Mouse (Mus musculus): ENCODE measurements around the gene Rnasel.

The Rnasel gene

DNA sequence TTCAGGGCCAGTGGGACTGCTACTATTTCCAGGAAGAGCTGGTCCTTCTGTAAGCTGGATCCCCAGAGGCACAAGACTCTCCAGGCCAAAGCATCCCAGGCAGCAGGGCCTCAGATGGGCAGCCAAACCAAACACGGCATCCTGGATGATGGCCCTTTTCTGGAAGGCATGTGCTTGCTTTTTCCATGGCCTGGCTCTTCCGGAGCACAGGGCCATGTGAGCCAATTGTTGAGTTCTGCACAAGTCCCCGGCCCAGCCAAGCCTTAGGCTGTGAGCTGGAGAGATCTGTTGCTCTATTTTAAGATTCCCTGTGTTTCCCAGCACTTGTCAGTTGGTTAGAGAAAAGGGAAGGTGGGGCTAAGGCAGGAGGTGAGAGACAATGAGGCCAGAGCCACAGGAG lies 18.6 kb upstream of the Rnasel start:
- in situ Hi-C loops (cut with MboI; ENCODE audit: low pct_unique_long_range_greater_than_20kb in 1 of 2, low sequenced_read_pairs in 2 of 2, unreplicated experiment in 1 of 2): no loop called here

GRCm38 (mm10) chr1:153733181-153733580 lies 16.0 kb upstream of the Rnasel start:
- in situ Hi-C loops (cut with MboI; ENCODE audit: low pct_unique_long_range_greater_than_20kb in 1 of 2, low sequenced_read_pairs in 2 of 2, unreplicated experiment in 1 of 2): no loop called here

DNA sequence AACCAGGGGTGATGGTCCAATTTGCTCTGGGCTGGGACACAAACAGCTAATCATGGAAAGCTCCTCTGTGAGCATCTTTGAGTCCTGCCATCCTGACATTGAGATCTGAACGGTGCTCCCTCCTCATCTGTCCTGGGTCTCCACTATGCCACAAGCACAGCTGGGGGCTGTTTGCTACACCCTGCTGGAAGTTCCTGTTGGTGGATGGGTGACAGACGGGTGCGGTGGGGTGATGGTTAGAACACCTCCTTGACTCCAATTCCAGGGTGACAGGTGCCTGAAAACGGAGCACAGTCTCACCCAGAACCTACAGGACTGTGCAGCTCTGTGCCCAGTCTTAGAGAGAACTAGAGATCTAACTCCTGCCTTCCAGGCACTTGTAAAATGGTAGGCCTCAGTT lies 14.4 kb upstream of the Rnasel start:
- in situ Hi-C loops (cut with MboI; ENCODE audit: low pct_unique_long_range_greater_than_20kb in 1 of 2, low sequenced_read_pairs in 2 of 2, unreplicated experiment in 1 of 2): no loop called here

- in situ Hi-C loops (cut with MboI; ENCODE audit: low pct_unique_long_range_greater_than_20kb in 1 of 2, low sequenced_read_pairs in 2 of 2, unreplicated experiment in 1 of 2): no loop called here
These were observed 13.1 kb upstream of the Rnasel start for GRCm38 (mm10) chr1:153736096-153736495.

GRCm38 (mm10) chr1:153737101-153738085 lies 11.8 kb upstream of the Rnasel start:
- in situ Hi-C loops (cut with MboI; ENCODE audit: low pct_unique_long_range_greater_than_20kb in 1 of 2, low sequenced_read_pairs in 2 of 2, unreplicated experiment in 1 of 2): no loop called here

- in situ Hi-C loops (cut with MboI; ENCODE audit: low pct_unique_long_range_greater_than_20kb in 1 of 2, low sequenced_read_pairs in 2 of 2, unreplicated experiment in 1 of 2): no loop called here
These were observed 9.7 kb upstream of the Rnasel start for GRCm38 (mm10) chr1:153739437-153740015.

GRCm38 (mm10) chr1:153740145-153740544 lies 9.1 kb upstream of the Rnasel start, which contains the start of gene Rgs16:
Gene Rgs16, plus strand, starts transcription at chr1:153740349.
- in situ Hi-C loops (cut with MboI; ENCODE audit: low pct_unique_long_range_greater_than_20kb in 1 of 2, low sequenced_read_pairs in 2 of 2, unreplicated experiment in 1 of 2): no loop called here

DNA sequence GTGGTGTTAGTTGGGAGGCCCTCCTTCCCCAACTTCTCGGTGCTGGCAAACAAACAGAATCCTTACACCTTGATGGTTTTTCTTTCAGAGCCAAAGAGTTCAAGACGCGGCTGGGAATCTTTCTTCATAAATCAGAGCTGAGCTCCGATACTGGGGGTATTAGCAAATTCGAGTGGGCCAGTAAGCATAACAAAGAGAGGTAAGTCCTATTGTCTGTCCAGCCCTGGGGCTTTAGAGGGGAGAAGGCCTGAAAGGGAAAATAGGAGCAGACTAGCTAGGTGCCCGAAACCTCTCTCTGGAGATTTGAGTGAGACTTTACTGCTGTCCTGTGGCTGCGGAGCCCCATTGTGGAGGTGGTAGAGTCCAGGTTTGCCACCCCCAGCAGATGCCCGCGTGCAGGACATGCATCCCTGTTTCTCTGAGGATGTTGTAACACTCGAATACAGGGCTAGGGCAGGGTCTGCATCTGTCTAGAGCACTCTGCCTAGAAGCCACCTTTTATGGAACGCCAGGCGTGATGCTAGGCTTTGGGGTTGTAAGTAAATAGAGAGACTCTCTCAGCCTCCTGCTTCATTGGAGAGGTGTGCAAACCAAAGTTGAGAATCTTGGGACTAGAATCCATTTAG lies 8.3 kb upstream of the Rnasel start:
- in situ Hi-C loops (cut with MboI; ENCODE audit: low pct_unique_long_range_greater_than_20kb in 1 of 2, low sequenced_read_pairs in 2 of 2, unreplicated experiment in 1 of 2): no loop called here

- in situ Hi-C loops (cut with MboI; ENCODE audit: low pct_unique_long_range_greater_than_20kb in 1 of 2, low sequenced_read_pairs in 2 of 2, unreplicated experiment in 1 of 2): no loop called here
These were observed 7.5 kb upstream of the Rnasel start for GRCm38 (mm10) chr1:153741551-153742316.

DNA sequence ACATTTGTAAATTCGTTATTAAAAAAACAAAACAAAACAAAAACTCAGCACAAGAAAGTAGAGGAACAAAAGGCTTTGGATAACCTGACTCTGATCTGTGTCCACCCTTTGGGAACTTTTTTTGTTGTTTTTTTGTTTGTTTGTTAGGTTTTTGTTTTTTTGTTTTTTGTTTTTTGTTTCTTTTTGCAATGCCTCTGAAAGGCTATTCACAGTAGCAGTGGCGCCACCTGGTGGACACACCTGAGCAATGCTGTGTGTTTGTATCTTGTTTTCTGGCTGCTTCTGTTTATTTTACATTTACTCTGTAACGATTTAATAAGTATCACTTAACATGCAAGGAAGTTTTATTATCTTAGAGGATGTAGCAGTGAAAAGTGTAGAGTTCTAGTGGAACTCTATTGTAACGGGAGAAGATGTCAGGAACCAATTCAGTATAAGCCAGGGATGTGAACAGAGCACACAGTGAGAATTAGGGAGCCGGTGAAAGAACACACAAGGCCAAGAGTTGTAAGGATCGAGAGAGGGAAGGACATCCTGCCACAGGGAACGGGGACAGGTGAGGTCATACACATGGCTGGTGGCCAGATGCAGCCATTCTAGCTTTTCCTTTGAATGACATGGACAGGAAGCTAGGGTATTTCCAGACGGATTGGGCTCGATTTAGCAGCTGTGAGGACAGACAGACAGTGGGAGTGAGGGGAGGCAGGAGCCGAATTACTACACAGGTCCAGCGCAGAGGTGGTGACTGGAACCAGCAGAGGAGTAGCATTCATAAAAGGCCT lies 6.7 kb upstream of the Rnasel start:
- in situ Hi-C loops (cut with MboI; ENCODE audit: low pct_unique_long_range_greater_than_20kb in 1 of 2, low sequenced_read_pairs in 2 of 2, unreplicated experiment in 1 of 2): no loop called here

DNA sequence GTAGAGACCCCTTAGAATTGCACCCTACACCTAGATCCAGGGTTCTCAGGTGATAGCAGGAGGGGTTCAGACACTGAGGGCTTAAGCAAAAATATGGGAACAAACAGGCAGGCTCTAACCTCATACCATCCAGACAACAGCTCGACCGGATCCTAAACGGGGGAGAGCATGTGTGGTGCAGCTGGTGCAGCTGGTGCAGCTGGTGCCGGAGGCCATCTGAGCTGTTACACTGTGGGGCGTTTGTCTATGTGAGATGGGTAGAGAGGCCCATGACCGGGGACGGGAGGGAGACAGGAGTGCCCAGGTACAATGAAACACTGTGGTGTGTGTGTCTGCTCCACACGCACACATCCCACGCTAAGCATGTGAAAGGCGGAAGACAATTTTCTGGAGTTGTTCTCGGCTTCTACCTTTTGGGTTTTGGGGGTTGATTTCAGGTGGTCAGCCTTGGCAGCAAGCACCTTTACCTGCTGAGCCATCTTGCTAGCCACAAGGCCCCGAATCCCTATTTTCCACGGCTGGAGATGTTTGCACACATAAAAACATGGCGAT lies 3.0 kb upstream of the Rnasel start:
- in situ Hi-C loops (cut with MboI; ENCODE audit: low pct_unique_long_range_greater_than_20kb in 1 of 2, low sequenced_read_pairs in 2 of 2, unreplicated experiment in 1 of 2): loop anchor here (5.0 kb wide), 2 partner anchors 184 to 189 kb away; no protein-coding TSS in a partner anchor

- in situ Hi-C loops (cut with MboI; ENCODE audit: low pct_unique_long_range_greater_than_20kb in 1 of 2, low sequenced_read_pairs in 2 of 2, unreplicated experiment in 1 of 2): loop anchor here (5.0 kb wide), 2 partner anchors 184 to 189 kb away; no protein-coding TSS in a partner anchor
These were observed 2.5 kb upstream of the Rnasel start for GRCm38 (mm10) chr1:153746728-153747127.

DNA sequence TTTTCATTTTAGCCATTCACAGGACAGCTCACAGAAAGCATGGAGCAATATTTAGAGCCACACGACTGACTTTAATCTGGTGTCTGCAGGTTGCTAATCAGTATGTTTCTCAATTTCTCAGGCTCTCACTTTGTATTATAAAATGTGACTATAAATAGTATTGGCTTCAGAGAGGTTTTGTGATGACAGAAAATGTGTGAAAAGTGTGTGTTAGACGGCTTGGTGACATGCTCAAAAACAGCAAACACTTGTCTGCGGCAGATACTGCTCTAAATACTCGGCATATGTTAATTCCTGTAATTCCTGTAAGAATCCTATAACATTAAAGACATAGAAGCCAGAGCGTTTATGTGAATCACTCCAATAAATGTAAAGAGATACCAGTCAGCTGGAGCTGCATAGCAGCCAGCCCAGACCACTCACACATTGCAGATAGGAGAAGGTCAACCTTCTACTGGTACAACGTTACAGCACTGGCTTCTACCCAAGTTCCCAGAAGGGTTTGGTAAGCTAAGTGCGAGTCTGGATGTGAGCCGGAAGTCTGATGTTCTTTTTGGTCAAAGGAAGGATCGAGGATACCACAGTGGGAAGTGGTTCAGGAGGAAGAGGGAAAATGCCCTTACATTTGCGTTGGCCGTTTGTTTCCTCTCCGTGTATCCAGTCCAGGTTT lies 1.2 kb upstream of the Rnasel start:
- in situ Hi-C loops (cut with MboI; ENCODE audit: low pct_unique_long_range_greater_than_20kb in 1 of 2, low sequenced_read_pairs in 2 of 2, unreplicated experiment in 1 of 2): loop anchor here (5.0 kb wide), 2 partner anchors 186 to 191 kb away; no protein-coding TSS in a partner anchor

DNA sequence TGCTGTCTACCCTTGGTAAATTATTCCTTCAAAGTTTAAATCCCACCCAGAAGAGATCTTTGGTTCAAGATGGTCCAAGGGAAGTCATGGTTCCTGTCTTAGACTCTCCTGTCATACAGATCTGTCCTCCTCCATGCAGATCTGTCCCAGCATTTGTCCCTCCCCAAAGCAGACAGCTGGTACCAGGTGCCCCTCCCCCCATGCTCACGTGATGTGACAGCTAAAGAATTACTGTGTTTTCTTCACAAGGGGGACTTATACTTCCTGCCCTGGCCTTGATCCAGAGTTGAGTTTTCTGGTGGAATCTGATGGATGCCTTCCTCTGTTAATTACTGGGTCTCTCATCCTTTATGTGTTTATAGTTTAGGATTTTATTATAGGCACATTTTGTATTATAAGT lies 677 bp upstream of the Rnasel start:
- in situ Hi-C loops (cut with MboI; ENCODE audit: low pct_unique_long_range_greater_than_20kb in 1 of 2, low sequenced_read_pairs in 2 of 2, unreplicated experiment in 1 of 2): loop anchor here (5.0 kb wide), 2 partner anchors 186 to 191 kb away; no protein-coding TSS in a partner anchor

DNA sequence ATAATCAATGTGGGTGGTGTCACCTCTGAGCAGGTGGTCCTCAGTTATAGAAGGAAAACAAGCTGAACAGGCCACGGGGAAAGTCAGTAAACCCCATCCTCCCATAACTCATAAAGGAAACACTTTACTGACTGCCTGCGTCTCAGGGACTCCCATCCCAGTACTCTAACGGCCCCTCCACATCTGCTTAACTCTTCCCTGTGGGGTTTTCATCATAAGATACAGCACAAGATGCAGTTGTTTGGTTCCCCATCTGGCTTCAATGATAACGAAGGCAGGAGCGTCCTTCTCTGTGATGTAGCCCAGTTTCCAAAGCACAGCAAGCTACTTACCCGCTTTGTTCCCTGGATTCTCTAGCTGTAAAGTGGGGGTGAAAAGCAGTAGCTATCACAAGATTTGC lies 828 bp downstream of the Rnasel start:
- in situ Hi-C loops (cut with MboI; ENCODE audit: low pct_unique_long_range_greater_than_20kb in 1 of 2, low sequenced_read_pairs in 2 of 2, unreplicated experiment in 1 of 2): no loop called here

DNA sequence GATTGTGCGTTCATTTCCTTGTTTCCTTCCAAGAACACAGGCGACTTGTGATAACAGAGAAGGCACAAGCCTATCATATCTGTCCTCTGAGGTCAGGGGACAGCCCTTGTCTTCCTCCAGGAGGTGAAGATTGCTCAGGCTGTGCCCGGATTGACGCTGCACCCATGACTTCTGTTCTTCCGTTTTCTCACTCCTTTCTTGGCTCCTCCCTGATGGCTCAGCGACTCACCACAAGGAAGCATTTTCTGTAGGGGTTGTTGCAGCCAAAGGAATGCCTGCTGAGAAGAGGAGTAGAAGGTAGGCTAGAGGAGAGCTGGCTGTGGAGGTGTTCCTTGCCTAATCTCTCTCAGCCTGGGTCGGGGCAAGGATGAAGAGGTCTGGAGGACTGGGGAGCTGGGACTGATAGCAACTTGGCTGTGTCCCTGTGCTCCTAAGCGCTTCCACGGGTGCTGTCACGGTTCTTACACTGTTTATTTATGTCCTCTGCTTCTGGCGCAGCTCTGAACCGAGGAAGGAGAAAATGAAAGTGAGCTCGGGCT lies 2.6 kb downstream of the Rnasel start:
- in situ Hi-C loops (cut with MboI; ENCODE audit: low pct_unique_long_range_greater_than_20kb in 1 of 2, low sequenced_read_pairs in 2 of 2, unreplicated experiment in 1 of 2): no loop called here

DNA sequence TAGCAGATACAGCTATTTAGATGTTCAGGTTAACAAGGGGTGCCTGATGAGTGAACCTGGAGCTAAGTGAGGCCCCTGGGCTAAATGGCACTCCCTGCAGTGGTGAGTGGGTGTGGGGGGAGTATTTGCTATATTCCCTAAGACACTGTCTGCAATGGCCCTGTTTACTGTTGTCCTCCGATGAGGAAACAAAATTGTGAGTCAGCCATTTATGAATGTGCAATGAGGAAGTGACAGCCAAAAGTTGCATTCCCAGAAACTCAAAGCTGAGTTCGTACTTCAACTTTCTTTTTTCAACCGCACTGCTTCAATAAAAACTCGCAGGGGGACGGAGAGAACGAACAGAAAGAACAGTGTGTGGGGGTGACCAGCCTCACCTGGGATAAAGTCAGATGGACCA lies 3.3 kb downstream of the Rnasel start:
- in situ Hi-C loops (cut with MboI; ENCODE audit: low pct_unique_long_range_greater_than_20kb in 1 of 2, low sequenced_read_pairs in 2 of 2, unreplicated experiment in 1 of 2): no loop called here

All from mouse embryonic stem cell (cell line).